Mouse (Mus musculus) spleen, postnatal 36 days (tissue): ENCODE measurements around the gene Gpam.

Source experiments
- DNase-seq, 2 experiments: peaks; one replicate each; pipeline ENCODE4 v3.0.0; 2022; ENCODE audit warnings: low spot score in 2 of 2, mixed read lengths in 1 of 2

Gpam gene

GRCm38 (mm10) chr19:55139301-55139700 is 12.3 kb upstream of the Gpam start:
- no peak for DNase-seq

GRCm38 (mm10) chr19:55138506-55138905 is 11.5 kb upstream of the Gpam start:
- DNase-seq = no peak

- no peak for DNase-seq
These were observed 10.8 kb upstream of the Gpam start for GRCm38 (mm10) chr19:55137884-55138283.

DNA sequence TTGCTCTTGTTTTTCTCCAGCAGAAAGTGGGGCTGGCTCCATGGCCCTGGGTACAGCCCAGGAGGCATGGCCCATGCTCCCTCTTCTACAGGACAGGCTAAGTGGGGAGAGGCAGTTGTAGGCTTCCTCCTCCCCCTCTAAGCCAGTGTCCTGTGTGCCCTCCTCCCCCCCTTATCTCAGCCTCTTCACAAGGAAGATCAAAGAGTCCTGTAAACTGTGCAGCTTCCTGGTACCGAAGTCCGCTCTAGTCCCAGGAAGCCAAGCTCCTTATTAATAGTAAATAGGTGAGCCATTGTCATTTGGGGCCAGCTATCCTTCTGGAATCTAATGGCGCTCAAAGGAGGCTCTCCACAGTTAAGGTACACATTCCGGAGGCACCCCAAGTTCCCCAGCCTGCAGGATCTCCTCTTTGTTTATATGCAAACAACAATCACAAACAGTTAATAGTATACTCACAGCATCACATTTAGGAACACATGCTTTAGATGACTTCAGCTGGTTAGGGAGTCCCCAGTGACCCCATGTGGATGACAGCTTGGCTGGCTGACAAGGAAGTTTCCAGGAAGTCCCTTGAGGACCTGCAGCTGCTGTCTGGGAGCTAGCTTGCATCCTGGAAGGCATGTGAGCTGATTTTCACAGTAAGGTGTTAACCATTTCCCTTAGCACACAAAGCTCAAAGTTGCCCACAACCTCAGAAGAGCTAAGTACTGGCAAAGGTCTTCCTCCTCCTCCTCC is 9.8 kb upstream of the Gpam start:
- no peak for DNase-seq

- DNase-seq = no peak
These were observed 8.9 kb upstream of the Gpam start for GRCm38 (mm10) chr19:55135918-55136317.

DNA sequence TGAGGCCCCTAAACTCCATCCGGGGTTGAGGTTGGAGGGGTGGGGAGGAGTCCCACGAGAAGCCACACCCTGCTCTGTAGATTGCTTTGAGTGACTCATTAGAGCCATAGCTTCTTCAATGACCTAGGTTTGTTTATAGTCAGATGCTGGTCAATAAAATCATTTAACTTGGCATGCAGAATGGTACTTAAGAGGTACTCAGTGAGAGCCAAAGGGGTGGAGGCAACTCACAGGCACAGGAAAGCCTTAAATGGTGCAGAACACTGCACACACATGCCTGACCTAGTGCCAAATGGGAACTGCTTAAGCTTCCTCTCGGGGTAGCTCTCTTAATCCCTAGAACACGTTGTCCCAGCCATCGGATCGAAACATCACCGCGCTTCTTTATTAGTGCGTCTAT is 7.5 kb upstream of the Gpam start:
- no peak for DNase-seq

GRCm38 (mm10) chr19:55132476-55132875 is 5.4 kb upstream of the Gpam start:
- DNase-seq = no peak

- no peak for DNase-seq
These were observed 4.7 kb upstream of the Gpam start for GRCm38 (mm10) chr19:55131747-55132146.

DNA sequence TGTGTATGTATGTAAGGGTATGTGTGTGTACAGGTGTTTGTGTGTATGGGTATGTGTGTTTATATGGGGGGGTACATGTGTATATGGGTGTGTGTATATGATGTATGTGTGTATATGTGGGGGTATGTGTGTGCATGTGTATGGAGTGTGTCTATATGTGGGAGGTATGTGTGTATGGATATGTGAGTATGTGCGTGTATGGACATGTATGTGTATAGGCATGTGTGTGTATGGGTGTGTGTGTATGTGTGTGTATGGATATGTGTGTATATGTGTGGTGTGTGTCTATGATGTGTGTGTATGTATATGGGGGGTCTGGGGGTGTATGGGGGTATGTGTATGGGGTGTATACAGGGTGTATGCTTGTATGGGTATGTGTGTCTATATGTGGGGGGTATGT is 1.4 kb upstream of the Gpam start:
- no peak for DNase-seq

DNA sequence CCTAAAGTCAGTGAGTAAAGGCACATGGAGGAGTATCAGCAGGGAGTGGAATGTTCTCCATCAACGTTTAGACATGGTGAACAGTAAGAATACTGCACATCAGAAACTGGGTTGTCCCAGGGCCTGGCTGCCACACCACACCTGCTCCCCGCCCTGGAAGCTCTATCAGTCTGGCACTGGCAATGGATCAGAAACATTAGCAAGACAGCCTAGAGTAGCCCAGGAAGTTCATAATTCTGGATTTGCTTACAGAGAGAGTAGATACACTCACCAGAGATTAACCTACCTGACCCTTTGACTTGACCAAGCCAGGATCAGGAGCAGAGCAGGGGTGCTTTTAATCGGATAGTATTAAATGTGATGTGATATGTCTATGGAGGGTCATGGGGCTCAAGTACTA is 1.6 kb downstream of the Gpam start:
- DNase-seq = no peak

DNA sequence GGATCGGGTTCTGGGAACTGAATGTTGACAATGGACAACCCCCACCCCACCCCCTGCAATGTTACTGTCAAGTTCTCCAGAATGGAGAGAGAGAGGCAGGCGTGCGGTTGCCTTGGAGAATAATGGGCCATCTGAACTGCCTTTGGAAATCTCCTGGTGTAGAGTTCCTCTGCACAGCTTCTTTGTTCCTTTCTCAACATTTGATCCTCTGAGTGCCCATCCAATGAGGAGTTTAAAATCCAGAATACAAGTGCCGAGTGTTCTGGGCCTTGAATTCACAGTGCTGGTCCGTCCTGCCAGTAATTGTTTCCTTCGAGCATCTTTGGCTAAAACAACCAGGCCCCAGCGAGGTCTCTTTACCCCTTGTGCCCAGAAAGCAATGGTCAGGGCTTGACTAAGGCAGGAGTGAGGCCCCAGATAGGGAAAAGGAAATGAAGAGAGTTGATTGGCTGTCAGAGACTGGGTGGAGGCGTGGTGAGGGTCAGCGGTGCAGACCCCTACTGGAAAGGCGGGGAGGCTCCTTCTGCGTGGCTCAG is 4.0 kb downstream of the Gpam start:
- DNase-seq = no peak

DNA sequence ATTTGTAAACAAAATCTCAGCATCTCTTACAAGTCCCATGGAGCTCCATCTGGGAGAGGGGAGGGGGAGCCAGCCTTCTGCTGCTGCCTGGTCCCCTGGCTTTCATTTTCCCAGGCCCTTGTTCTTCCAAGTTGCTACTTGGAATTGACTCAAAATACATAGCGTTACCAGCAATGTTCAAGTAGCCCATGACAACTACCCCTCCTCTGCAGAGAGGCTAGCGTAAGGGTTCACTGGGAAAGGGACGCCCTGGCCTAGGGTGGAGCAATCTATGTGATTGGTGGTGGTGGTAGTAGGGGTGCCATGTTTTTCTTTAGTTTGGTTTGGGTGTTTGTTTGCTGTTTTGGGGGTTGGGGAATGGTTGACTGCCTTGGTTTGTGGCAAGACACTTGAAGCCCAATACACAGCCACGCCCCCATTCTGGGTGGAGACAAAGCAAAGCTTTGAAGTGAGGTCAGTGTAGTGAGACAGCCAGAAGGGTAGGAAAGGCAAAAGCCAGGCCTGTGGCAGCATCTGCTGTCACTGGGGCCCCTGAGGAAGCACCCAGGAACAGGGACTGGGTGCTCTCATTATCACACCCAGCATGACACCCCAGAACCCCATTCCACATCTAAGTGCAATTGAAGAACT is 4.6 kb downstream of the Gpam start:
- DNase-seq = no peak

- no peak for DNase-seq
These were observed 5.2 kb downstream of the Gpam start for GRCm38 (mm10) chr19:55121836-55122235.

- no peak for DNase-seq
These were observed 6.4 kb downstream of the Gpam start for GRCm38 (mm10) chr19:55120518-55121244.

- no peak for DNase-seq
These were observed 7.5 kb downstream of the Gpam start for GRCm38 (mm10) chr19:55119541-55119940.

- no peak for DNase-seq
These were observed 9.0 kb downstream of the Gpam start for GRCm38 (mm10) chr19:55117991-55118390.

DNA sequence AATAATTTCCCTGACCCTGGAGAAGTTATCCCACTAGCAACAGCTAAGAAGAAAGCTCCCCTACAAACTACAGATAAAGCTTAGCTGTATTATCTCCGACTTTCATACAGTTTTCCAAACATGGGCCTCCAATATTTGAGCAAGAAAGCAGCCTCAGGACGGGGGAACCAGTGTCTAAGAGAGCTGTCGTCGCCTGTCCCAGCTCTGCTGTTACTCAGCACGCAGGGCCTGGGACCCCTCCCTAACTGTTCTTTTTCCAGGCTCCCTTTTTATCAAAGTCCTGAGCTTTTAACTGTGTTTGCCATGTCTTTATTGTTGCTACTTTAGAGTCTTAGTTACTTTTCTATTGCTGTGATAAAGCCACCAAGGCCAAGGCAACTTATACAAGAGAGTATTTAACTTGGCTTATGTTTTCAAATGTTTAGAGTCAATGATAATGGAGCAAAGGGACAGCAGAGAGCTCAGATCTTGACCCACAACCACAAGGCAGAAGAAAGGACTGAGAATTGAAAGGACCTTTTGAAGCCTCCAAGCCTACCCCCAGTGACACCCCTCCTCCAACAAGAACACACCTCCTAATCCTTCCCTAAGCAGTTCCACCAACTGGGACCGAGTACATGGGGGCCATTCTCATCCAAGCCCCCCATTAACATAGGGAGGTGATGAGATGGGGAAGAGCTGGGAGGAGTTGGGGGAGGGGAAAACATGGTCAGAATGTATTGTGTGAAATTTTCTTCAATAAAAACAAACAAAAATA is 9.8 kb downstream of the Gpam start:
- no peak for DNase-seq

DNA sequence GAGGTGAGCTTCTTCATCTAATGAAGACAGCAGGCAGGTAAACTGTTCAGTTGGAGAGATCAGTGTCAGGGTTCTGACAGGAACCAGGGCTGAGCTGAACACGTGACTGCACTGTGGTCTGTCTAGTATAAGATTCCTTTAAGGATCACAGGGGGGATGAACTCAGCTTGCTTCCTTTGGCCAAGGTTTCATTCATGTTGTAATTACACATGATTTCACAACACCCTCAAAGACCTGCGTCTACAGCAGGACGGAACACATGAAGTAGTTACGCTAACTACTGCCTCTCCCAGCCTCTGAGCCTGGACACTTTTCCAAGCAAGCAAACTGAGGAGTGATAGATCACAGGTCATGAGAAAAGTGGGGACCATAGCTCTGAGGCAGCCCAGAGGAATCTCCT is 11.5 kb downstream of the Gpam start:
- DNase-seq = no peak

DNA sequence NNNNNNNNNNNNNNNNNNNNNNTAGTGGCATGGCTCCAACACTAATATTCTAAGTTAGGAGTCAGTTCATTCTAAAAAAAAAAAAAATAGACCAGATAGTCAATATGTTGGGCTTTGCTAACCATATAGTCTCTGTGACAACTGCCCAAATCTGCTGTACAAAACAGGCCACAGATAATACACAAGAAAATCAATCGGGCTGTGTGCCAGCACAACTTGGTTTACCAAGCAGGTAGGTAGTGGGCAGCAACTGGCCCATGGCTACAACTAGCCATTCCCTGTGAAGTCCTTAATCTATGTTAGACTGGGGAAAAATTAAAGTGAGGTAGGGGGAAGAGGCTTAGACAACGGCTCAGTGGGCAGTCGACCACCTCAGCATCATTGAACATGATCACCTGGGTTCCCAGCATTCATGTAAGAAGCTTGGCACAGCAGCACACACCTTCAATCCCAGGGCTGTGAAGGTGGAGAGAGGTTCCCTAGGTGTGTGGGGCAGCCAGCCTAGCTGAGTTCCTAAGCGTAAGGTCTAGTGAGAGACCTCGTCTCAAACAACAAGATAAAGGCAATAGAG is 12.1 kb downstream of the Gpam start:
- no peak for DNase-seq

DNA sequence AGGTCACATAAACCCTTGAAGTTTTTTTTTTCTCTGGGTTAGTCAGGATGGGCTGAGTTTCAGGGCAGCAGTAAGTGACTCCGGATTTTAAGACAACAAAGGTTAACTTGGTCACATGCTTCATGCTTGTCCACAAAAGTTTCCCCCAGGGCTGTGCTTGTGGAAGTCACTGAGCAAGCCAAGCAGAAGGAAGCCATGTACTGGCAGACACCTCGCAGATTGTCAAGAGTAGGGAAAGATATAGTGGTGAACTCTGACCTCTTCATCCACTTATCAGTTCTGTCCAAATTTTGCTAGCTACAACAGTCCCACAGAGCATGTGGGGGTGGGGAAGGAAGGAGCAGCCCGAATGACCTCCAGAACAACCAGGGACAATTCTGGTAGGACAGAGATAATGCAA is 19.1 kb downstream of the Gpam start:
- no peak for DNase-seq

GRCm38 (mm10) chr19:55105969-55106368 is 21.1 kb downstream of the Gpam start:
- DNase-seq = no peak
